Mouse (Mus musculus): ENCODE results near the gene Psmb5. TPM values are rescaled to one million over a fixed set of nuclear protein-coding genes. Genes with fewer than 3 reads are reported as not detected.

Gene Psmb5
- total RNA-seq, 2 experiments from 2014 or later = 209 to 210 TPM

- DNase-seq (ENCODE audit: low spot score in 2 of 2) = no peak
Observed at GRCm38 (mm10) chr14:54594055-54594454, 23.8 kb downstream of the Psmb5 start.

- peak in 1 of 2 experiments; percentile 19 for DNase-seq (ENCODE audit: low spot score in 2 of 2)
Observed at GRCm38 (mm10) chr14:54592319-54592934, 25.4 kb downstream of the Psmb5 start.

GRCm38 (mm10) chr14:54591056-54591455, 26.8 kb downstream of the Psmb5 start:
- no peak for DNase-seq (ENCODE audit: low spot score in 2 of 2)

- DNase-seq (ENCODE audit: low spot score in 2 of 2) = peak in 1 of 2 experiments; percentile 72
Observed at GRCm38 (mm10) chr14:54583681-54584338, 34.0 kb downstream of the Psmb5 start.

GRCm38 (mm10) chr14:54582536-54582935, 35.3 kb downstream of the Psmb5 start:
- no peak for DNase-seq (ENCODE audit: low spot score in 2 of 2)

- no peak for DNase-seq (ENCODE audit: low spot score in 2 of 2)
Observed at GRCm38 (mm10) chr14:54579638-54580037, 38.2 kb downstream of the Psmb5 start.

- peak in 1 of 2 experiments; percentile 33 for DNase-seq (ENCODE audit: low spot score in 2 of 2)
Observed at GRCm38 (mm10) chr14:54578063-54578462, 39.8 kb downstream of the Psmb5 start.

- peak in 1 of 2 experiments; percentile 67 for DNase-seq (ENCODE audit: low spot score in 2 of 2)
Observed at GRCm38 (mm10) chr14:54577089-54577982, 40.5 kb downstream of the Psmb5 start, which contains the start of gene Ajuba. TSS of gene Ajuba (minus strand) at chr14:54577558.

GRCm38 (mm10) chr14:54576241-54577088, 41.4 kb downstream of the Psmb5 start:
- DNase-seq (ENCODE audit: low spot score in 2 of 2) = no peak

- DNase-seq (ENCODE audit: low spot score in 2 of 2) = no peak
Observed at GRCm38 (mm10) chr14:54575631-54576030, 42.2 kb downstream of the Psmb5 start.

- no peak for DNase-seq (ENCODE audit: low spot score in 2 of 2)
Observed at GRCm38 (mm10) chr14:54575031-54575430, 42.8 kb downstream of the Psmb5 start.

GRCm38 (mm10) chr14:54574253-54574652, 43.6 kb downstream of the Psmb5 start:
- DNase-seq (ENCODE audit: low spot score in 2 of 2) = no peak

GRCm38 (mm10) chr14:54572790-54573736, 44.8 kb downstream of the Psmb5 start:
- DNase-seq (ENCODE audit: low spot score in 2 of 2) = no peak

GRCm38 (mm10) chr14:54572122-54572521, 45.7 kb downstream of the Psmb5 start:
- DNase-seq (ENCODE audit: low spot score in 2 of 2) = no peak

- DNase-seq (ENCODE audit: low spot score in 2 of 2) = no peak
Observed at GRCm38 (mm10) chr14:54569451-54570392, 48.1 kb downstream of the Psmb5 start.

- DNase-seq (ENCODE audit: low spot score in 2 of 2) = peak; percentile 45 to 84
Observed at GRCm38 (mm10) chr14:54568694-54569414, 49.0 kb downstream of the Psmb5 start.
